Mouse (Mus musculus): ENCODE measurements around the gene Fam166b.

Fam166b gene

DNA sequence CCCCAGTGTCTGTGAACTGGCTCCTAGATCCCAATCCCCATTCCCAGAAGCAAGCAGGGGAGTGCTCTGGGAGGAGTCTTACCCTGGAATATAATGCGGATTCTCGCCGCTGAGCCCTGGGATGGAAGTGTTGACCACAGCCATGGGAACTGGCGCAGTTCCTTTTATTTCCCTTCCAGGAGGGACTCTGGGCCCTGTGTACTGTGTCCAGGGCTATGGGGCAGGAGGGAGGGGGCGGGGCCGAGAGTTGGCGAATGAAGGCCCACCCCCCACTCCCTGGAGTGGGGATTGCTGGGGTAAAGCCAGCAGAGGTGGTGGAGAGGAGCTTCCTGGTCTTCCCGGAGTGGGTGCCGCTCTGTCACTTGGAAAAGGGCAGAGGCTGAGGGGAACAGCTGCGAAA, at the start of gene Fam166b:
TSS of gene Fam166b (minus strand) at position 189 of the 400 bp plus-strand sequence.
- no peak for DNase-seq (ENCODE audit: low read depth, low spot score)

- DNase-seq (ENCODE audit: low read depth, low spot score): no peak
Measured at GRCm38 (mm10) chr4:43478534-43478858, 49.6 kb upstream of the Fam166b start.

DNA sequence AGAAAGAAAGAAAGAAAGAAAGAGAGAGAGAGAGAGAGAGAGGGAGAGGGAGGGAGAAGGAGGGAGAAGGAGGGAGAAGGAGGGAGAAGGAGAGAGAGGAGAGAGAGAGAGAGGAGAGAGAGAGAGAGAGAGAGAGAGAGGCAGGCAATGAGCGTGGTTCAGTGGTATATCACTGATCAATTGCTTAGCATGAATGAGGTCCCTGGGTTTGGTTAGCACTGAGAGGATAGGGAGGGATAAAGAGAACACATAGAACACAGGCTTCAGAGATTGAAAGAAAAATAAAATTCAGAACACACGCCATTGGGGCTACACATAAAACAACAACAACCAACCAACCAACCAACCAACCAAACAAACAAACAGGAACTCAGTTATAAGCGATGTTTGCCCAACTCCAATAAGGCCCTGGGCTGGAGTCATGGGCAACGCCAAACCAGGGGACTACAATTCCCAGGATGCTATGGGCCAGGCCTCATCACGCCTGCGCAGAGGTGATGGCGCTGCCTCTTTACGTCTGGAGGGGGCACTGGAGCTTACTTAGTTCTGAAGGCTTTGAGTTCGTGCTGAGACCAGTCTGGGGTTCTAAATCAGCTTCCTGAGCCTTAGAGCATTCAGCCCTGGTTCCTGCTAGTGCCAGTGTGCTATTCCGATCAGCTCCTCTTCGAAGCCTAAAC, 49.1 kb upstream of the Fam166b start:
- DNase-seq (ENCODE audit: low read depth, low spot score): peak; percentile 94

- peak; percentile 60 for DNase-seq (ENCODE audit: low read depth, low spot score)
Measured at GRCm38 (mm10) chr4:43476604-43477003, 47.7 kb upstream of the Fam166b start.

GRCm38 (mm10) chr4:43473636-43474035, 44.7 kb upstream of the Fam166b start:
- DNase-seq (ENCODE audit: low read depth, low spot score): no peak

DNA sequence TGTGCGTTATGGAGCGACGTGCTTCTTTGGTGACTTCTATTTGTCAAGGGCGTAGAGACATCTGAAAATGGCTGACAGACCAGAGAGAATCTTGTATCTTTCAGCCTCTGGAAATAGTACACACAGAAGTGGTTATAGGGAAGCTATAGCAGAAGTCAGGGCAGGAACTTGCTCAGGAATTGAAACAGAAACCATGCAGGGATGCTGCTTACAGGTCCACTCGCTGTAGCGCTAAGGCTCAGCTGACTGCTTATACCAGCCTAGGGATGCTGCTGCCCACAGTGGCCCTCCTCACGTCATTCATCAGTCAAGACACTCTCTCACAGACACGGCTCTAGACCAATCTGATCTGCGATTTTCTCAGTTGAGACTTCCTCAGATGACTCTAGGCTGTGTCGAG, 41.4 kb upstream of the Fam166b start:
- DNase-seq (ENCODE audit: low read depth, low spot score): no peak

GRCm38 (mm10) chr4:43466872-43467271, 37.9 kb upstream of the Fam166b start:
- no peak for DNase-seq (ENCODE audit: low read depth, low spot score)

- DNase-seq (ENCODE audit: low read depth, low spot score): no peak
Measured at GRCm38 (mm10) chr4:43465935-43466334, 37.0 kb upstream of the Fam166b start.

DNA sequence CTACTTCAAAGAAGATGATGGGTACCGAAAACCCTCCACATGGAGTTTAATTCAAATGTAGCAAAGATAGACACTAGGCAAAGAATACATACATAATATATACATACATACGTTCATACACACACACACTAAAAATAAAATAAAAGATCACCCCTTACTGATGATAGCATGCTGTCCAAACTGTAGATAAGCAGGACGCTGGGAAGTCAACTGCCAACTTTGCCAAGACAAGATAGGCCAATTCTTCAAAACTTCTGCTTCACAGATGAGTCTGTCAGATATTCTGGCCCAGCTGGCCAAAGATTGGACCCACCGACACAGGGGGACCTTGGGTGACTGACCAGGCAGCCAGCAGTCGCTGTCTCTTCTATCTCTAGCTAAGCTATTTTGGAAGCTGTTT, 34.2 kb upstream of the Fam166b start:
- no peak for DNase-seq (ENCODE audit: low read depth, low spot score)

DNA sequence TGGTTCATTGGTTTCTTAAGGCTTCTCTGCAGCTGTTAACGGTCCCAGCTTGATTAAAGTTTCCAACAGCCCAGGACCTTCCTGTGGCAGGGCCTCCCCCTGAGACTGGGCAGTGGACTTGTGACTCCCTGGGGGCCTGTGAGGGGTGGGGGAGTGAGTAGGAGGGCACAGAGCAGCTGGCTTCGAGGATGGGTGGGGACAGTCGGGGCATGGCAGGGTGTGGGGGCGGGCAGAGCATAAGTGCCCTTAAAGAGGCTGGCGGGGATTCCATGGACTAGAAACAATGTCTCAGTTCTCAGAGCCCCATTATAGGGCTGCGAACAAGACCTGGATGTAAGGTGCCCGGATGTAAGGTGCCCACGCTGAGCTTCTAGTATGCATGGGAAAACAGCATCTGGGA, 28.2 kb upstream of the Fam166b start:
- no peak for DNase-seq (ENCODE audit: low read depth, low spot score)

GRCm38 (mm10) chr4:43456470-43456869, 27.5 kb upstream of the Fam166b start:
- no peak for DNase-seq (ENCODE audit: low read depth, low spot score)

- DNase-seq (ENCODE audit: low read depth, low spot score): no peak
Measured at GRCm38 (mm10) chr4:43454041-43454836, 25.3 kb upstream of the Fam166b start, which contains the start of gene Cd72. TSS of gene Cd72 (minus strand) at chr4:43454628.

- DNase-seq (ENCODE audit: low read depth, low spot score): no peak
Measured at GRCm38 (mm10) chr4:43453413-43453812, 24.5 kb upstream of the Fam166b start.

DNA sequence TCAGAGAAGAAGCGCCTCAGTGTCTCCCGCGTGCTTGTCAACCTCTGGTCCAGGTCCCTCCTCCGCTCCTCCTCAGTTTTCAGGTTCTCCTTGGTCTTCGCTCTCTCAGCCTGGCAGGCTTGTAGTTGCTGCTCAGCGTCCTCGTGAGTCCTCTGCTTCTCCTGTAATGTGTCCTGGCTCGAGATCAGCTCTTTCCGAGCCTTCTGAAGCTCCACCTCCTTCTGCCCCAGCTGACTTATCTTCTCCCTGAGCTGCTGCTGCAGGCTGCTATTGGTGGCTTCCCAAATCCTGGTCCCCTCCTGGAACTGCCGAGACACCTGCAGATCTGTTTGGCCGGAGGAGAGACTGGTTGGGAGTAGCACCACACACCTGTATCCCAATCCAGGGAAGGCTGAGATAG, 23.4 kb upstream of the Fam166b start:
- no peak for DNase-seq (ENCODE audit: low read depth, low spot score)

- no peak for DNase-seq (ENCODE audit: low read depth, low spot score)
Measured at GRCm38 (mm10) chr4:43448554-43448953, 19.6 kb upstream of the Fam166b start.

DNA sequence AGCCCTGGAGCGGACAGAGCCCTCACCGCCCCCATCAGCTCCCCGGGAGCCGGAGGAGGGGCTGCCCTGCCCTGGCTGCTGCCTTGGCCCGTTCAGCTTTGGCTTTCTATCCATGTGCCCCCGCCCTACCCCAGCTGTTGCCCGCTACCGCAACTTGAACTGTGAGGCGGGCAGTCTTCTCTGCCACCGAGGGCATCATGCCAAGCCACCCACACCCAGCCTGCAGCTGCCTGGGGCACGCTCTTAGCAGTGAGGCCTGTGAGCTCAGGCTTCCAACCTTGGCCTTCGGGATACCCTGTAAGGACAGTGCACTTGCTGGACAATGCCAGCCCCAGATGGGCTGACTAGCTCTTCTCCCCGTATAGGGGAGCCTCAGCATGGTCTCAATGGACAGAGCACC, 18.3 kb upstream of the Fam166b start:
- DNase-seq (ENCODE audit: low read depth, low spot score): no peak

DNA sequence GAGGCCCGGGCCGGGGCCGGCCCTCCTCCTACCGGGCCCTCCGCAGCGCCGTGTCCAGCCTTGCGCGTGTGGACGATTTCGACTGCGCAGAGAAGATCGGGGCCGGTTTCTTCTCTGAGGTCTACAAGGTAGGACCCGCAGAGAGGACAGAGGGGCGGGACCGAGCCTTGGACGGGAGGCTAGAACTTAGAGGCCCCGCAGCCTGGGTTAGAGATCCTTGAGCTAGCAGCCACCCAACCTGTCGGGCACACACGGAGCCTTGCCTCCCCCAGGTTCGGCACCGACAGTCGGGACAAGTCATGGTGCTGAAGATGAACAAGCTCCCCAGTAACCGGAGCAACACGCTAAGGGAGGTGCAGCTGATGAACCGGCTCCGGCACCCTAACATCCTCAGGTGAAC, 14.6 kb upstream of the Fam166b start:
- DNase-seq (ENCODE audit: low read depth, low spot score): no peak

GRCm38 (mm10) chr4:43442456-43443361, 13.8 kb upstream of the Fam166b start:
- peak; percentile 63 for DNase-seq (ENCODE audit: low read depth, low spot score)

- DNase-seq (ENCODE audit: low read depth, low spot score): peak; percentile 100
Measured at GRCm38 (mm10) chr4:43442044-43442443, 13.1 kb upstream of the Fam166b start.

DNA sequence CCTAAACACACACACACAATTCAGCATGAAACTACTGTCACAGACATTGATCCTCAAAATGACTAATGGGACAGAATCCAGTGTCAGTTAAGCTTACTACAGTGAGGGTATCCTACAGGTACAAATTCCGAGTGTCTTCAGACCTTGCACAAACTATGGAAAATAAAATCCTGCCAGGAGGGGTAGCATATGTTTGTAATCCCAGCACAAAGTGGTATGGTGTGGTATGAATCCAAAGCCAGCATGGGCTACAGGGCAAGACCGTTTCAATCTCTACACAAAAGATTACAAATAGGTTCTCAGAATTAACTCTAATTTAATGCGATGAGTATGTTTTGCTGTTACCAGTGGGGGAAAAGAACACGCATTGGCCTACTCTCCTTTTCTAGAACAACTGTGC, 12.7 kb upstream of the Fam166b start, which contains the start of gene Tesk1:
TSS of gene Tesk1 (plus strand) at position 301 of the 400 bp plus-strand sequence.
- DNase-seq (ENCODE audit: low read depth, low spot score): no peak

DNA sequence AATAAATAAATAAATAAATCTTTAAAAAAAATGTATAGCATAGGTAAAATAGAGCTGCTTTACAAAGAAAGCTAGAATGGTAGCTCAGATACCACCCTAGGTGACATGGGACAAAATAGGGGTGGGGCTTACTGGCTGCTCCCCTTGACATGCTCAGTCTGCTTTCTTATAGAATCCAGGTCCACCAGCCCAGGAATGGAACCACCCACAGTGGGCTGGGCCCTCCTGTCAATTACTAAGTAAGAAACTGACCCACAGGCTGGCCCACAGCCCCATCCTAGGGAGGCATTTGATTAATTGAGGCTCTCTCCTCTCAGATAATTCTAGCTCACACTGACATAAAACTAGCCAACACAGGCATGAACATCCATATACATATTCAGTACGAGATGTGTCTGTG, 3.9 kb upstream of the Fam166b start:
- peak; percentile 50 for DNase-seq (ENCODE audit: low read depth, low spot score)

DNA sequence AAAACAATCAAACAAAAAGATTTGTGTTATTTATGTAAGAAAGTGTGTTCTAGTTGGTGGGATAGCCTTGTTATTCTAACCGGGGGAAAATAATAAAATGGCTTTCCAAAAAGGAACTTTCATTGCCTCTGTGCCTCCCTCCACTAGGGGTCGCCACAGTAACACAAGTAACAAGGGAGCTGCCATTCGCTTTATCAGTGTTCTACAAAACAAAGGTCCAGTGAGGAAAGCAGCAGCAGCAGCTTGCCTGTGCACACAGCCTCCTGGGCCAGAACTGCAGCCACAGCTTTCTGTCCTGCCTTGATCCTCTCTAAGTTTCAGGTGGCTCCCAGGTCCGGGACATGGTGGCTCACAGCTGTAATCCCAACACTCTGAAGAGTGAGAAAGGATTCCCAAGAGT, 2.8 kb upstream of the Fam166b start:
- DNase-seq (ENCODE audit: low read depth, low spot score): peak; percentile 92

Measured in ES-CJ7 (cell line).